ENCODE assay signal across 8 mouse cellular contexts in the genomic region with DNA sequence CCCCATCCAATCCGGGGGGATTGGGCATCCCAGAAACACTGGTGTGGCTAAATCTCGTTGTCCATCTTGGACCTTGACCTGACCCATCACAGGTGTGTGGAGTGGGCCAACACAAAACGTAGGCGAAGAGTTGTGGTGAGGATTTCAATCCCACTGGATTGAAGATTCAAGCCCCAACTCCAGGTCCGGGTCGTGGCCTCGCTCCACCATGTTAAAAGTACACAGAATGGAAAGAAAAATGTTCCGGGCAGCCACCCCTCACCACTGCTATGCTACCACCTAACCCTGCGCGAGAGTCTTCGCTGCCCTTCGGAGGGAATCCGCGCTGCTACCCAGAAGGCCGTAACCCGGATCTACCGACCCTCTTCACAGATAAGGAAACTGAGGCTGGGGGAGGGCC. TPM values are rescaled to one million over a fixed set of nuclear protein-coding genes. Genes with fewer than 3 reads are reported as not detected.
DNase-seq lines count a peak whose midpoint lies in the region; ATAC-seq and TF ChIP-seq lines count a peak whose summit lies in the region.

No protein-coding gene starts in this region.

- peaks cover 38% of the 10 kb centered on the region for H3K4me1 ChIP-seq in heart, embryonic 16.5 days (ENCODE audit: control insufficient read depth, insufficient read depth, low read length)
- H3K4me1 ChIP-seq in ES-E14 (ENCODE audit: control insufficient read depth in 2 of 2, insufficient read depth in 2 of 2, low read length in 2 of 2, poor library complexity in 1 of 2): peaks cover 7 to 41% of the 10 kb centered on the region in 2 experiments
- H3K4me1 ChIP-seq in forebrain, embryonic 13.5 days: peaks cover 59% of the 10 kb centered on the region
- peaks cover 72% of the 10 kb centered on the region for H3K4me1 ChIP-seq in liver, embryonic 16.5 days (ENCODE audit: control insufficient read depth, low read depth, low read length)

- in situ Hi-C loops in ES-E14 (cut with MboI; ENCODE audit: low sequenced_read_pairs in 2 of 2, unreplicated experiment in 2 of 2): no loop called here

- no peak for ATAC-seq in heart, embryonic 16.5 days (replicated peaks; ENCODE audit: extremely low read depth, insufficient read depth, low FRiP score)
- no peak for ATAC-seq in forebrain, embryonic 13.5 days
- ATAC-seq in liver, embryonic 16.5 days (ENCODE audit: low read depth): no peak

- no peaks in the 10 kb centered on the region for H3K9me3 ChIP-seq in heart, embryonic 16.5 days (replicated peaks; ENCODE audit: control insufficient read depth, low read length)
- H3K9me3 ChIP-seq in ES-E14 (ENCODE audit: control insufficient read depth, insufficient read depth, low read depth, low read length): no peaks in the 10 kb centered on the region
- no peaks in the 10 kb centered on the region for H3K9me3 ChIP-seq in forebrain, embryonic 13.5 days (replicated peaks)
- H3K9me3 ChIP-seq in liver, embryonic 16.5 days (replicated peaks; ENCODE audit: control insufficient read depth, low read length): no peaks in the 10 kb centered on the region

- peak overlapping the region; percentile 86 for H3K9ac ChIP-seq in heart, embryonic 16.5 days (ENCODE audit: low read length)
- peak overlapping the region; percentile 95 for H3K9ac ChIP-seq in ES-E14 (ENCODE audit: insufficient read depth, low read depth, low read length, poor library complexity, severe bottlenecking)
- H3K9ac ChIP-seq in forebrain, embryonic 13.5 days: peak overlapping the region; percentile 82
- peak overlapping the region; percentile 87 for H3K9ac ChIP-seq in liver, embryonic 16.5 days (ENCODE audit: low read depth, low read length)

- WGBS in heart, embryonic 16.5 days: 13% methylated on average over 17 of the region's 17 CpGs
- WGBS in forebrain, embryonic 13.5 days: 19% methylated on average over 17 of the region's 17 CpGs
- 5% methylated on average over 17 of the region's 17 CpGs for WGBS in liver, embryonic 16.5 days (ENCODE audit: insufficient replicate concordance)

- no peaks in the 10 kb centered on the region for H3K27me3 ChIP-seq in heart, embryonic 16.5 days (ENCODE audit: control insufficient read depth, insufficient read depth, low read length)
- no peaks in the 10 kb centered on the region for H3K27me3 ChIP-seq in forebrain, embryonic 13.5 days
- H3K27me3 ChIP-seq in liver, embryonic 16.5 days (ENCODE audit: control insufficient read depth, insufficient read depth, low read depth, low read length): no peaks in the 10 kb centered on the region

- H3K36me3 ChIP-seq in heart, embryonic 16.5 days (ENCODE audit: control insufficient read depth, insufficient read depth): no peaks in the 10 kb centered on the region
- 0 out of 2 replicates have a peak, but pooled peaks cover 2% of the 10 kb centered on the region for H3K36me3 ChIP-seq in ES-E14 (ENCODE audit: control insufficient read depth, insufficient read depth, low read length, poor library complexity, severe bottlenecking)
- no peaks in the 10 kb centered on the region for H3K36me3 ChIP-seq in forebrain, embryonic 13.5 days (ENCODE audit: poor library complexity, severe bottlenecking)
- H3K36me3 ChIP-seq in liver, embryonic 16.5 days (ENCODE audit: control insufficient read depth, insufficient read depth): no peaks in the 10 kb centered on the region

- no peak overlapping the region for H3K27ac ChIP-seq in heart, embryonic 16.5 days (ENCODE audit: low read length)
- peak overlapping the region; percentile 83; the same call in 1 of the 2 replicates for H3K27ac ChIP-seq in ES-E14 (ENCODE audit: insufficient read depth, low read depth, low read length, poor library complexity, severe bottlenecking)
- H3K27ac ChIP-seq in forebrain, embryonic 13.5 days: no peak overlapping the region
- H3K27ac ChIP-seq in liver, embryonic 16.5 days (ENCODE audit: low read length): peak overlapping the region; percentile 98

- H3K4me3 ChIP-seq in heart, embryonic 16.5 days (ENCODE audit: low read length): peak overlapping the region; percentile 79
- peak overlapping the region; percentile 96 for H3K4me3 ChIP-seq in ES-E14 (ENCODE audit: insufficient read depth in 1 of 2, low read depth in 1 of 2, low read length in 2 of 2, poor library complexity in 1 of 2, severe bottlenecking in 1 of 2)
- peak overlapping the region; percentile 74 for H3K4me3 ChIP-seq in forebrain, embryonic 13.5 days
- H3K4me3 ChIP-seq in liver, embryonic 16.5 days (ENCODE audit: low read depth, low read length): peak overlapping the region; percentile 85

- intact Hi-C loops in left cerebral cortex, postnatal 4 days (cut with DNase I): loop anchor here (5.0 kb wide), 1 partner anchor 111 kb away; no protein-coding TSS in a partner anchor

- no peak for DNase-seq in heart, postnatal 4 days
- no peak for DNase-seq in ES-E14 (ENCODE audit: low read depth, low spot score)
- no peak for DNase-seq in left cerebral cortex, postnatal 4 days
- DNase-seq in adrenal gland, adult 2 months: no peak
- no peak for DNase-seq in Muller cell, postnatal 12 days (ENCODE audit: inconsistent ontology term)

- peak overlapping the region; percentile 81 for H3K4me2 ChIP-seq in heart, embryonic 16.5 days (ENCODE audit: low read depth, low read length)
- H3K4me2 ChIP-seq in forebrain, embryonic 13.5 days: peak overlapping the region; percentile 87
- H3K4me2 ChIP-seq in liver, embryonic 16.5 days (ENCODE audit: low read depth, low read length): peak overlapping the region; percentile 96

TF ChIP-seq in ES-E14, 5 proteins besides CTCF, POLR2A, EP300 and RAD21:
- TF ChIP-seq MAFK (IDR thresholded peaks at IDR 0.05; ENCODE audit: insufficient read depth, low read depth, low read length) (no peak), CHD2 (IDR thresholded peaks at IDR 0.05; ENCODE audit: low read depth, low read length) (no peak), HCFC1 (IDR thresholded peaks at IDR 0.05; ENCODE audit: borderline replicate concordance, insufficient read depth, low read length) (no peak), ZC3H11A (IDR thresholded peaks at IDR 0.05; ENCODE audit: borderline replicate concordance, low read depth, low read length) (no peak), ZNF384 (IDR thresholded peaks at IDR 0.05; ENCODE audit: low read depth, low read length) (no peak)

RNA-seq across cellular contexts. Expression of a gene that starts 1.2 kb away (rescaled TPM):
- 5.8 and 6.0 TPM in 2 replicates for polyA plus RNA-seq in heart, embryonic 16.5 days (2015; fragmentation: Nextera tagmentation; extraction: Ambion mirVana)
- 10 to 100 TPM in 1 of 2 experiments, 1 to 10 TPM in 1; 9.6 to 10.4 TPM for total RNA-seq in heart, postnatal 4 days (2021)
- total RNA-seq in ES-E14 (2012; rRNA removed): 20.8 and 23.5 TPM in 2 replicates
- polyA plus RNA-seq in forebrain, embryonic 13.5 days (2015; fragmentation: Nextera tagmentation; extraction: Ambion mirVana): 6.6 and 7.5 TPM in 2 replicates
- 9.6 and 10.7 TPM in 2 replicates for polyA plus RNA-seq in liver, embryonic 16.5 days (2015; fragmentation: Nextera tagmentation; extraction: Ambion mirVana)
- 10 to 100 TPM; 34.1 to 35.5 TPM for total RNA-seq in left cerebral cortex, postnatal 4 days (2021)
- 10 to 100 TPM in 1 of 2 experiments, 1 to 10 TPM in 1; 9.6 to 10.6 TPM for total RNA-seq in adrenal gland, adult 2 months (2021)
- polyA plus RNA-seq in adrenal gland, adult 2 months (2012; rRNA removed): 39.5 and 48.0 TPM in 2 replicates

RNA-seq across cellular contexts. Expression of a gene that starts 14.2 kb away (rescaled TPM):
- 79.5 and 91.7 TPM in 2 replicates for polyA plus RNA-seq in heart, embryonic 16.5 days (2015; fragmentation: Nextera tagmentation; extraction: Ambion mirVana)
- total RNA-seq in heart, postnatal 4 days (2021): 10 to 100 TPM; 93.6 to 95.0 TPM
- total RNA-seq in ES-E14 (2012; rRNA removed): 67.9 and 68.7 TPM in 2 replicates
- 72.3 and 74.9 TPM in 2 replicates for polyA plus RNA-seq in forebrain, embryonic 13.5 days (2015; fragmentation: Nextera tagmentation; extraction: Ambion mirVana)
- 31.4 and 35.9 TPM in 2 replicates for polyA plus RNA-seq in liver, embryonic 16.5 days (2015; fragmentation: Nextera tagmentation; extraction: Ambion mirVana)
- total RNA-seq in left cerebral cortex, postnatal 4 days (2021): 100 to 1,000 TPM; 131 to 133 TPM
- 100 to 1,000 TPM in 1 of 2 experiments, 10 to 100 TPM in 1; 86.5 to 104 TPM for total RNA-seq in adrenal gland, adult 2 months (2021)
- polyA plus RNA-seq in adrenal gland, adult 2 months (2012; rRNA removed): 613 and 625 TPM in 2 replicates

RNA-seq across cellular contexts. Expression of a gene that starts 14.6 kb away (rescaled TPM):
- polyA plus RNA-seq in heart, embryonic 16.5 days (2015; fragmentation: Nextera tagmentation; extraction: Ambion mirVana): 15.0 and 16.5 TPM in 2 replicates
- total RNA-seq in heart, postnatal 4 days (2021): 10 to 100 TPM; 22.4 to 26.2 TPM
- 27.4 and 33.4 TPM in 2 replicates for total RNA-seq in ES-E14 (2012; rRNA removed)
- 27.5 and 30.8 TPM in 2 replicates for polyA plus RNA-seq in forebrain, embryonic 13.5 days (2015; fragmentation: Nextera tagmentation; extraction: Ambion mirVana)
- 10.9 and 12.1 TPM in 2 replicates for polyA plus RNA-seq in liver, embryonic 16.5 days (2015; fragmentation: Nextera tagmentation; extraction: Ambion mirVana)
- total RNA-seq in left cerebral cortex, postnatal 4 days (2021): 10 to 100 TPM; 65.2 to 67.5 TPM
- total RNA-seq in adrenal gland, adult 2 months (2021): 10 to 100 TPM; 37.1 to 41.8 TPM
- polyA plus RNA-seq in adrenal gland, adult 2 months (2012; rRNA removed): 88.8 and 105 TPM in 2 replicates

RNA-seq across cellular contexts. Expression of a gene that starts 26.7 kb away (rescaled TPM):
- polyA plus RNA-seq in heart, embryonic 16.5 days (2015; fragmentation: Nextera tagmentation; extraction: Ambion mirVana): 60.1 and 68.4 TPM in 2 replicates
- 10 to 100 TPM; 27.0 to 30.4 TPM for total RNA-seq in heart, postnatal 4 days (2021)
- total RNA-seq in ES-E14 (2012; rRNA removed): 54.8 and 83.8 TPM in 2 replicates
- 56.7 and 69.6 TPM in 2 replicates for polyA plus RNA-seq in forebrain, embryonic 13.5 days (2015; fragmentation: Nextera tagmentation; extraction: Ambion mirVana)
- polyA plus RNA-seq in liver, embryonic 16.5 days (2015; fragmentation: Nextera tagmentation; extraction: Ambion mirVana): 35.3 and 38.3 TPM in 2 replicates
- total RNA-seq in left cerebral cortex, postnatal 4 days (2021): 10 to 100 TPM; 30.9 to 34.5 TPM
- 10 to 100 TPM; 55.9 to 68.7 TPM for total RNA-seq in adrenal gland, adult 2 months (2021)
- polyA plus RNA-seq in adrenal gland, adult 2 months (2012; rRNA removed): 161 and 190 TPM in 2 replicates

RNA-seq across cellular contexts. Expression of a gene that starts 26.8 kb away (rescaled TPM):
- polyA plus RNA-seq in heart, embryonic 16.5 days (2015; fragmentation: Nextera tagmentation; extraction: Ambion mirVana): 3.5 and 4.0 TPM in 2 replicates
- 1 to 10 TPM; 2.6 to 2.9 TPM for total RNA-seq in heart, postnatal 4 days (2021)
- 12.2 and 12.7 TPM in 2 replicates for total RNA-seq in ES-E14 (2012; rRNA removed)
- 4.8 and 6.7 TPM in 2 replicates for polyA plus RNA-seq in forebrain, embryonic 13.5 days (2015; fragmentation: Nextera tagmentation; extraction: Ambion mirVana)
- 3.2 and 3.7 TPM in 2 replicates for polyA plus RNA-seq in liver, embryonic 16.5 days (2015; fragmentation: Nextera tagmentation; extraction: Ambion mirVana)
- 1 to 10 TPM; 2.9 to 3.6 TPM for total RNA-seq in left cerebral cortex, postnatal 4 days (2021)
- total RNA-seq in adrenal gland, adult 2 months (2021): 1 to 10 TPM; 2.0 to 4.0 TPM
- polyA plus RNA-seq in adrenal gland, adult 2 months (2012; rRNA removed): 31.5 and 33.0 TPM in 2 replicates

Comparison
In these comparisons a context has a peak if more than half of its experiments do, and no peak if none do; other contexts are left out.
1. H3K27ac ChIP-seq: peak in ES-E14 (single experiment) and liver, embryonic 16.5 days (single experiment); none in heart, embryonic 16.5 days (single experiment) and forebrain, embryonic 13.5 days (single experiment).
2. Peak in every context shown above with its lines, with median percentiles within 50 percentile points of each other: H3K4me2 ChIP-seq, H3K4me3 ChIP-seq and H3K9ac ChIP-seq.